Mouse (Mus musculus): ENCODE data around the gene Oscp1.

Gene Oscp1

GRCm38 (mm10) chr4:126058134-126058996 lies at the start of gene Oscp1:
TSS of gene Oscp1 (plus strand) at chr4:126058565.
- peak; percentile 94 for DNase-seq (ENCODE audit: low read depth)

- peak; percentile 72 for DNase-seq (ENCODE audit: low read depth)
Measured at GRCm38 (mm10) chr4:126017676-126018332, 40.6 kb upstream of the Oscp1 start.

- DNase-seq (ENCODE audit: low read depth) = no peak
Measured at GRCm38 (mm10) chr4:126018966-126019538, 39.3 kb upstream of the Oscp1 start.

- peak; percentile 88 for DNase-seq (ENCODE audit: low read depth)
Measured at GRCm38 (mm10) chr4:126024303-126024900, 34.0 kb upstream of the Oscp1 start, which contains the start of gene Csf3r. TSS of gene Csf3r (plus strand) at chr4:126024550.

GRCm38 (mm10) chr4:126025801-126026200 lies 32.6 kb upstream of the Oscp1 start:
- DNase-seq (ENCODE audit: low read depth) = peak; percentile 58

- peak; percentile 77 for DNase-seq (ENCODE audit: low read depth)
Measured at GRCm38 (mm10) chr4:126027980-126028379, 30.4 kb upstream of the Oscp1 start.

- peak; percentile 58 for DNase-seq (ENCODE audit: low read depth)
Measured at GRCm38 (mm10) chr4:126029042-126029441, 29.3 kb upstream of the Oscp1 start.

GRCm38 (mm10) chr4:126030705-126031104 lies 27.7 kb upstream of the Oscp1 start:
- no peak for DNase-seq (ENCODE audit: low read depth)

- no peak for DNase-seq (ENCODE audit: low read depth)
Measured at GRCm38 (mm10) chr4:126035413-126035812, 23.0 kb upstream of the Oscp1 start.

GRCm38 (mm10) chr4:126046851-126047585 lies 11.3 kb upstream of the Oscp1 start, which contains the start of gene Mrps15:
TSS of gene Mrps15 (plus strand) at chr4:126046925.
- peak; percentile 91 for DNase-seq (ENCODE audit: low read depth)

- DNase-seq (ENCODE audit: low read depth) = no peak
Measured at GRCm38 (mm10) chr4:126051617-126052016, 6.7 kb upstream of the Oscp1 start.

- peak; percentile 66 for DNase-seq (ENCODE audit: low read depth)
Measured at GRCm38 (mm10) chr4:126057207-126058133, 895 bp upstream of the Oscp1 start.

GRCm38 (mm10) chr4:126058997-126059362 lies 615 bp downstream of the Oscp1 start:
- DNase-seq (ENCODE audit: low read depth) = no peak

- DNase-seq (ENCODE audit: low read depth) = peak; percentile 54
Measured at GRCm38 (mm10) chr4:126062856-126063255, 4.5 kb downstream of the Oscp1 start.

GRCm38 (mm10) chr4:126065241-126065640 lies 6.9 kb downstream of the Oscp1 start:
- DNase-seq (ENCODE audit: low read depth) = peak; percentile 45

GRCm38 (mm10) chr4:126067401-126068077 lies 9.2 kb downstream of the Oscp1 start:
- peak; percentile 59 for DNase-seq (ENCODE audit: low read depth)

- DNase-seq (ENCODE audit: low read depth) = no peak
Measured at GRCm38 (mm10) chr4:126068842-126069241, 10.5 kb downstream of the Oscp1 start.

- DNase-seq (ENCODE audit: low read depth) = no peak
Measured at GRCm38 (mm10) chr4:126077833-126078232, 19.5 kb downstream of the Oscp1 start.

- DNase-seq (ENCODE audit: low read depth) = no peak
Measured at GRCm38 (mm10) chr4:126079266-126079665, 20.9 kb downstream of the Oscp1 start.

- no peak for DNase-seq (ENCODE audit: low read depth)
Measured at GRCm38 (mm10) chr4:126081601-126082000, 23.2 kb downstream of the Oscp1 start.

Data from 416B (cell line).